Mouse (Mus musculus) forebrain, embryonic 15.5 days (tissue): ENCODE measurements around the gene Rps6kb1. TPM values are rescaled to one million over a fixed set of nuclear protein-coding genes. Genes with fewer than 3 reads are reported as not detected.

Experiments used
- ATAC-seq: fragments of 200-750 bp; cut with Nextera tagmentation; replicated peaks from 2 replicates; pipeline ENCODE4 v1.8.0; 2017; ENCODE audit warnings: mild to moderate bottlenecking, moderate TSS enrichment, moderate library complexity
- H3K27ac ChIP-seq: fragments of 300-500 bp; sonication (generic); replicated peaks from 2 replicates; pipeline ENCODE4 v1.5.1; 2015; ENCODE audit warnings: mild to moderate bottlenecking, inconsistent platforms
- H3K27me3 ChIP-seq: fragments of 300-500 bp; sonication (generic); 2 replicates; pipeline ENCODE4 v1.6.1; 2015; ENCODE audit warnings: inconsistent platforms
- H3K36me3 ChIP-seq: fragments of 300-500 bp; sonication (generic); 2 replicates; pipeline ENCODE4 v1.6.1; 2015; ENCODE audit warnings: mild to moderate bottlenecking, inconsistent platforms
- H3K4me1 ChIP-seq: fragments of 300-500 bp; sonication (generic); 2 replicates; pipeline ENCODE4 v1.6.1; 2015; ENCODE audit warnings: inconsistent platforms
- H3K4me2 ChIP-seq: fragments of 300-500 bp; sonication (generic); replicated peaks from 2 replicates; pipeline ENCODE4 v1.6.1; 2015; ENCODE audit warnings: mild to moderate bottlenecking, inconsistent platforms
- H3K4me3 ChIP-seq: fragments of 300-500 bp; sonication (generic); 2 replicates; pipeline ENCODE4 v1.5.1; 2015; ENCODE audit warnings: mild to moderate bottlenecking, inconsistent platforms
- H3K9ac ChIP-seq: fragments of 300-500 bp; sonication (generic); replicated peaks from 2 replicates; pipeline ENCODE4 v1.6.1; 2015; ENCODE audit warnings: mild to moderate bottlenecking, inconsistent platforms
- H3K9me3 ChIP-seq: fragments of 300-500 bp; sonication (generic); 2 replicates; pipeline ENCODE4 v1.6.1; 2016; ENCODE audit warnings: inconsistent platforms
- WGBS: fragments of 180-500 bp; shearing (Covaris S2); methylation state at CpG from one replicate; pipeline ENCODE4 v1.1.7; 2015; ENCODE audit warnings: mixed read lengths; 5-methylcytosine and 5-hydroxymethylcytosine counted together
- polyA plus RNA-seq: library from polyadenylated mRNA; unstranded; fragments of >200 nt; fragmentation: Nextera tagmentation; extraction: Ambion mirVana; gene quantifications from 2 replicates; pipeline ENCODE4 v1.2.1, GENCODE M21; 2015

Gene Rps6kb1
- polyA plus RNA-seq, 1 experiment from 2014 or later = 63.1 TPM

- Histone ChIP-seq H3K27me3 (no peaks in the 10 kb centered on the region), H3K9me3 (no peaks in the 10 kb centered on the region), H3K4me1 (peaks cover 6% of the 10 kb centered on the region; the same call in 1 of the 2 replicates), H3K36me3 (no peaks in the 10 kb centered on the region), H3K27ac (no peak overlapping the region; the same call in 1 of the 2 replicates), H3K9ac (no peak overlapping the region), H3K4me2 (no peak overlapping the region), H3K4me3 (no peak overlapping the region)
- no peak for ATAC-seq
- 79% methylated on average over 25 of the region's 25 CpGs for WGBS
Measured at GRCm38 (mm10) chr11:86578809-86579730, 34.5 kb upstream of the Rps6kb1 start.

GRCm38 (mm10) chr11:86578106-86578808, 33.7 kb upstream of the Rps6kb1 start:
- Histone ChIP-seq H3K4me2 (no peak overlapping the region), H3K9me3 (no peaks in the 10 kb centered on the region), H3K4me1 (peaks cover 6% of the 10 kb centered on the region; the same call in 1 of the 2 replicates), H3K27ac (no peak overlapping the region), H3K36me3 (no peaks in the 10 kb centered on the region), H3K27me3 (no peaks in the 10 kb centered on the region), H3K9ac (no peak overlapping the region), H3K4me3 (no peak overlapping the region)
- WGBS = 83% methylated on average over 6 of the region's 6 CpGs
- ATAC-seq = no peak

- Histone ChIP-seq H3K9me3 (no peaks in the 10 kb centered on the region), H3K9ac (no peak overlapping the region), H3K27me3 (no peaks in the 10 kb centered on the region), H3K4me3 (no peak overlapping the region), H3K4me1 (peaks cover 6% of the 10 kb centered on the region; the same call in 1 of the 2 replicates), H3K4me2 (no peak overlapping the region), H3K27ac (no peak overlapping the region), H3K36me3 (no peaks in the 10 kb centered on the region)
- ATAC-seq = no peak
- whole genome bisulfite sequencing = 80% methylated on average over 4 of the region's 4 CpGs
Measured at GRCm38 (mm10) chr11:86577231-86577630, 32.6 kb upstream of the Rps6kb1 start.

- Histone ChIP-seq H3K9ac (no peak overlapping the region), H3K9me3 (no peaks in the 10 kb centered on the region), H3K27ac (no peak overlapping the region), H3K4me2 (no peak overlapping the region), H3K4me3 (no peak overlapping the region), H3K27me3 (no peaks in the 10 kb centered on the region), H3K4me1 (peaks cover 10% of the 10 kb centered on the region; the same call in 1 of the 2 replicates), H3K36me3 (no peaks in the 10 kb centered on the region)
- 76% methylated on average over 7 of the region's 7 CpGs for WGBS
- ATAC-seq = no peak
Measured at GRCm38 (mm10) chr11:86575632-86576378, 31.2 kb upstream of the Rps6kb1 start.

- Histone ChIP-seq H3K27me3 (no peaks in the 10 kb centered on the region), H3K4me2 (no peak overlapping the region), H3K9me3 (no peaks in the 10 kb centered on the region), H3K27ac (no peak overlapping the region), H3K4me1 (peaks cover 4% of the 10 kb centered on the region; the same call in 1 of the 2 replicates), H3K9ac (no peak overlapping the region), H3K36me3 (no peaks in the 10 kb centered on the region), H3K4me3 (no peak overlapping the region)
- WGBS = 85% methylated on average over 2 of the region's 2 CpGs
- ATAC-seq = no peak
Measured at GRCm38 (mm10) chr11:86574408-86574807, 29.8 kb upstream of the Rps6kb1 start.

- Histone ChIP-seq H3K4me2 (no peak overlapping the region), H3K9me3 (no peaks in the 10 kb centered on the region), H3K4me1 (peaks cover 4% of the 10 kb centered on the region; the same call in 1 of the 2 replicates), H3K9ac (no peak overlapping the region), H3K36me3 (no peaks in the 10 kb centered on the region), H3K27ac (no peak overlapping the region), H3K27me3 (no peaks in the 10 kb centered on the region), H3K4me3 (no peak overlapping the region)
- no peak for ATAC-seq
- 93% methylated on average over 6 of the region's 6 CpGs for WGBS
Measured at GRCm38 (mm10) chr11:86573646-86574231, 29.1 kb upstream of the Rps6kb1 start.

GRCm38 (mm10) chr11:86572623-86573022, 28.0 kb upstream of the Rps6kb1 start:
- Histone ChIP-seq H3K27me3 (no peaks in the 10 kb centered on the region), H3K27ac (no peak overlapping the region), H3K4me3 (no peak overlapping the region), H3K4me1 (peaks cover 4% of the 10 kb centered on the region; the same call in 1 of the 2 replicates), H3K36me3 (no peaks in the 10 kb centered on the region), H3K4me2 (no peak overlapping the region), H3K9me3 (no peaks in the 10 kb centered on the region), H3K9ac (no peak overlapping the region)
- WGBS = 81% methylated on average over 2 of the region's 2 CpGs
- ATAC-seq = no peak

- Histone ChIP-seq H3K4me3 (no peak overlapping the region), H3K36me3 (no peaks in the 10 kb centered on the region), H3K4me1 (peaks cover 4% of the 10 kb centered on the region; the same call in 1 of the 2 replicates), H3K9ac (no peak overlapping the region), H3K4me2 (no peak overlapping the region), H3K9me3 (no peaks in the 10 kb centered on the region), H3K27me3 (no peaks in the 10 kb centered on the region), H3K27ac (no peak overlapping the region)
- no peak for ATAC-seq
- whole genome bisulfite sequencing = 86% methylated on average over 4 of the region's 4 CpGs
Measured at GRCm38 (mm10) chr11:86571871-86572270, 27.3 kb upstream of the Rps6kb1 start.

- no peak overlapping the region for H3K9ac ChIP-seq
- H3K9me3 ChIP-seq = no peaks in the 10 kb centered on the region
- no peak overlapping the region for H3K4me3 ChIP-seq
- H3K27me3 ChIP-seq = no peaks in the 10 kb centered on the region
- H3K4me2 ChIP-seq = no peak overlapping the region
- H3K36me3 ChIP-seq = no peaks in the 10 kb centered on the region
- ATAC-seq = no peak
- no peak overlapping the region for H3K27ac ChIP-seq
- WGBS = 49% methylated on average over 15 of the region's 15 CpGs
- peaks cover 4% of the 10 kb centered on the region; the same call in 1 of the 2 replicates for H3K4me1 ChIP-seq
Measured at GRCm38 (mm10) chr11:86571047-86571855, 26.6 kb upstream of the Rps6kb1 start.

- no peak for ATAC-seq
- Histone ChIP-seq H3K27ac (no peak overlapping the region), H3K27me3 (no peaks in the 10 kb centered on the region), H3K9me3 (no peaks in the 10 kb centered on the region), H3K4me3 (no peak overlapping the region), H3K4me1 (peaks cover 4% of the 10 kb centered on the region; the same call in 1 of the 2 replicates), H3K36me3 (no peaks in the 10 kb centered on the region), H3K9ac (no peak overlapping the region), H3K4me2 (no peak overlapping the region)
- 82% methylated on average over 9 of the region's 9 CpGs for WGBS
Measured at GRCm38 (mm10) chr11:86570261-86570746, 25.7 kb upstream of the Rps6kb1 start.

- 76% methylated on average over 3 of the region's 3 CpGs for WGBS
Measured at GRCm38 (mm10) chr11:86568425-86568824, 23.8 kb upstream of the Rps6kb1 start.

More at GRCm38 (mm10) chr11:86568425-86568824, 23.8 kb upstream of the Rps6kb1 start:
- Histone ChIP-seq H3K4me1 (peaks cover 4% of the 10 kb centered on the region; the same call in 1 of the 2 replicates), H3K27me3 (no peaks in the 10 kb centered on the region), H3K4me2 (no peak overlapping the region), H3K9ac (no peak overlapping the region), H3K27ac (no peak overlapping the region), H3K4me3 (no peak overlapping the region), H3K9me3 (no peaks in the 10 kb centered on the region), H3K36me3 (no peaks in the 10 kb centered on the region)
- no peak for ATAC-seq
